Mouse (Mus musculus): ENCODE data around the gene Efna2.

Efna2 gene

GRCm38 (mm10) chr10:80179068-80180051 is at the start of gene Efna2:
Gene Efna2 (plus strand): TSS chr10:80179482.
- DNase-seq: peak; percentile 54

- peak; percentile 70 for DNase-seq
Measured at GRCm38 (mm10) chr10:80129846-80130245, 49.4 kb upstream of the Efna2 start.

- DNase-seq: no peak
Measured at GRCm38 (mm10) chr10:80130403-80131031, 48.8 kb upstream of the Efna2 start.

- no peak for DNase-seq
Measured at GRCm38 (mm10) chr10:80131316-80131951, 47.8 kb upstream of the Efna2 start.

GRCm38 (mm10) chr10:80131952-80132350 is 47.3 kb upstream of the Efna2 start:
- no peak for DNase-seq

GRCm38 (mm10) chr10:80133226-80133849 is 45.9 kb upstream of the Efna2 start:
- DNase-seq: no peak

GRCm38 (mm10) chr10:80134421-80134820 is 44.9 kb upstream of the Efna2 start:
- peak; percentile 23 for DNase-seq

- peak; percentile 29 for DNase-seq
Measured at GRCm38 (mm10) chr10:80135161-80135560, 44.1 kb upstream of the Efna2 start.

- no peak for DNase-seq
Measured at GRCm38 (mm10) chr10:80135641-80136040, 43.6 kb upstream of the Efna2 start.

GRCm38 (mm10) chr10:80136179-80136951 is 42.9 kb upstream of the Efna2 start:
- DNase-seq: no peak

- peak; percentile 58 for DNase-seq
Measured at GRCm38 (mm10) chr10:80136952-80137625, 42.2 kb upstream of the Efna2 start.

- DNase-seq: peak; percentile 60
Measured at GRCm38 (mm10) chr10:80137626-80138552, 41.4 kb upstream of the Efna2 start.

- peak; percentile 79 for DNase-seq
Measured at GRCm38 (mm10) chr10:80138553-80139438, 40.5 kb upstream of the Efna2 start, which contains the start of gene Atp5d. Gene Atp5d (plus strand): TSS chr10:80138632.

GRCm38 (mm10) chr10:80139439-80139775 is 39.9 kb upstream of the Efna2 start:
- no peak for DNase-seq

GRCm38 (mm10) chr10:80139975-80140665 is 39.2 kb upstream of the Efna2 start:
- DNase-seq: peak; percentile 35

- no peak for DNase-seq
Measured at GRCm38 (mm10) chr10:80140666-80141035, 38.6 kb upstream of the Efna2 start, which contains the start of gene Cbarp. Gene Cbarp (minus strand): TSS chr10:80140835.

GRCm38 (mm10) chr10:80141243-80141642 is 38.0 kb upstream of the Efna2 start:
- peak; percentile 98 for DNase-seq

GRCm38 (mm10) chr10:80141786-80142529 is 37.3 kb upstream of the Efna2 start:
- DNase-seq: peak; percentile 91
